Mouse (Mus musculus) forebrain, embryonic 13.5 days (tissue): Measurements from ENCODE around the gene Ddc. TPM values are rescaled to one million over a fixed set of nuclear protein-coding genes. Genes with fewer than 3 reads are reported as not detected.

ENCODE experiments used
- ATAC-seq: fragments of 200-750 bp; cut with Nextera tagmentation; 2 replicates; pipeline ENCODE4 v1.8.0; 2017
- H3K27ac ChIP-seq: fragments of 300-500 bp; sonication (generic); 2 replicates; pipeline ENCODE4 v1.5.1; 2015; ENCODE audit warnings: inconsistent platforms, mild to moderate bottlenecking, moderate library complexity
- H3K27me3 ChIP-seq: fragments of 300-500 bp; sonication (generic); 2 replicates; pipeline ENCODE4 v1.6.1; 2015; ENCODE audit warnings: mild to moderate bottlenecking, inconsistent platforms
- H3K36me3 ChIP-seq: fragments of 300-500 bp; sonication (generic); 2 replicates; pipeline ENCODE4 v1.6.1; 2015; ENCODE audit warnings: mild to moderate bottlenecking, inconsistent platforms; ENCODE audit not compliant: poor library complexity, severe bottlenecking
- H3K4me1 ChIP-seq: fragments of 300-500 bp; sonication (generic); 2 replicates; pipeline ENCODE4 v1.6.1; 2015; ENCODE audit warnings: inconsistent platforms
- H3K4me2 ChIP-seq: fragments of 300-500 bp; sonication (generic); 2 replicates; pipeline ENCODE4 v1.6.1; 2015; ENCODE audit warnings: inconsistent platforms, mild to moderate bottlenecking, moderate library complexity
- H3K4me3 ChIP-seq: fragments of 300-500 bp; sonication (generic); 2 replicates; pipeline ENCODE4 v1.5.1; 2015; ENCODE audit warnings: mild to moderate bottlenecking, inconsistent platforms
- H3K9ac ChIP-seq: fragments of 300-500 bp; sonication (generic); 2 replicates; pipeline ENCODE4 v1.6.1; 2015; ENCODE audit warnings: mild to moderate bottlenecking, inconsistent platforms
- H3K9me3 ChIP-seq: fragments of 300-500 bp; sonication (generic); replicated peaks from 2 replicates; pipeline ENCODE4 v1.6.1; 2016; ENCODE audit warnings: inconsistent platforms
- WGBS: fragments of 180-500 bp; shearing (Covaris S2); methylation state at CpG from one replicate; pipeline ENCODE4 v1.1.7; 2015; 5-methylcytosine and 5-hydroxymethylcytosine counted together
- polyA plus RNA-seq: library from polyadenylated mRNA; unstranded; fragments of >200 nt; fragmentation: Nextera tagmentation; extraction: Ambion mirVana; gene quantifications from 2 replicates; pipeline ENCODE4 v1.2.1, GENCODE M21; 2015

Ddc gene
- polyA plus RNA-seq, 1 experiment from 2014 or later = 6.2 TPM

- Histone ChIP-seq H3K4me2 (no peak overlapping the region), H3K4me1 (no peaks in the 10 kb centered on the region), H3K4me3 (no peak overlapping the region), H3K9me3 (no peaks in the 10 kb centered on the region), H3K27me3 (no peaks in the 10 kb centered on the region), H3K9ac (no peak overlapping the region), H3K27ac (no peak overlapping the region), H3K36me3 (no peaks in the 10 kb centered on the region)
- 91% methylated on average over 6 of the region's 6 CpGs for WGBS
- ATAC-seq = no peak
Measured at GRCm38 (mm10) chr11:11778345-11778744, 119.6 kb downstream of the Ddc start.

GRCm38 (mm10) chr11:11777796-11778195 lies 120.1 kb downstream of the Ddc start:
- no peak overlapping the region for H3K4me2 ChIP-seq
- H3K9me3 ChIP-seq = no peaks in the 10 kb centered on the region
- no peak overlapping the region for H3K9ac ChIP-seq
- H3K27me3 ChIP-seq = no peaks in the 10 kb centered on the region
- H3K4me3 ChIP-seq = no peak overlapping the region
- WGBS = 87% methylated on average over 2 of the region's 2 CpGs
- no peak overlapping the region for H3K27ac ChIP-seq
- ATAC-seq = no peak
- H3K4me1 ChIP-seq = no peaks in the 10 kb centered on the region
- H3K36me3 ChIP-seq = no peaks in the 10 kb centered on the region

- no peaks in the 10 kb centered on the region for H3K27me3 ChIP-seq
- H3K4me2 ChIP-seq = no peak overlapping the region
- 94% methylated on average over 3 of the region's 3 CpGs for WGBS
- ATAC-seq = no peak
- no peaks in the 10 kb centered on the region for H3K9me3 ChIP-seq
- no peak overlapping the region for H3K4me3 ChIP-seq
- H3K36me3 ChIP-seq = no peaks in the 10 kb centered on the region
- H3K27ac ChIP-seq = no peak overlapping the region
- no peaks in the 10 kb centered on the region for H3K4me1 ChIP-seq
- H3K9ac ChIP-seq = no peak overlapping the region
Measured at GRCm38 (mm10) chr11:11777246-11777645, 120.7 kb downstream of the Ddc start.

- ATAC-seq = no peak
- 86% methylated on average over 7 of the region's 7 CpGs for WGBS
- H3K9me3 ChIP-seq = no peaks in the 10 kb centered on the region
Measured at GRCm38 (mm10) chr11:11776822-11777174, 121.1 kb downstream of the Ddc start.

GRCm38 (mm10) chr11:11776071-11776821 lies 121.7 kb downstream of the Ddc start:
- 82% methylated on average over 4 of the region's 4 CpGs for WGBS
- H3K9me3 ChIP-seq = no peaks in the 10 kb centered on the region
- no peak overlapping the region for H3K4me3 ChIP-seq
- no peaks in the 10 kb centered on the region for H3K36me3 ChIP-seq
- H3K27me3 ChIP-seq = no peaks in the 10 kb centered on the region
- H3K27ac ChIP-seq = no peak overlapping the region
- ATAC-seq = no peak
- no peak overlapping the region for H3K9ac ChIP-seq
- H3K4me1 ChIP-seq = no peaks in the 10 kb centered on the region
- H3K4me2 ChIP-seq = no peak overlapping the region

More at GRCm38 (mm10) chr11:11776822-11777174, 121.1 kb downstream of the Ddc start:
- H3K9ac ChIP-seq = no peak overlapping the region
- no peak overlapping the region for H3K4me3 ChIP-seq
- H3K4me2 ChIP-seq = no peak overlapping the region
- no peaks in the 10 kb centered on the region for H3K4me1 ChIP-seq
- H3K36me3 ChIP-seq = no peaks in the 10 kb centered on the region
- no peak overlapping the region for H3K27ac ChIP-seq
- H3K27me3 ChIP-seq = no peaks in the 10 kb centered on the region

GRCm38 (mm10) chr11:11774893-11775292 lies 123.1 kb downstream of the Ddc start:
- H3K27ac ChIP-seq = no peak overlapping the region
- no peak for ATAC-seq
- no peak overlapping the region for H3K9ac ChIP-seq
- H3K9me3 ChIP-seq = no peaks in the 10 kb centered on the region
- no peaks in the 10 kb centered on the region for H3K36me3 ChIP-seq
- H3K4me3 ChIP-seq = no peak overlapping the region
- H3K4me2 ChIP-seq = no peak overlapping the region
- no peaks in the 10 kb centered on the region for H3K4me1 ChIP-seq
- 93% methylated on average over 5 of the region's 5 CpGs for WGBS
- H3K27me3 ChIP-seq = no peaks in the 10 kb centered on the region

GRCm38 (mm10) chr11:11774384-11774783 lies 123.6 kb downstream of the Ddc start:
- H3K36me3 ChIP-seq = no peaks in the 10 kb centered on the region
- 96% methylated on average over 4 of the region's 4 CpGs for WGBS
- H3K4me2 ChIP-seq = no peak overlapping the region
- no peak overlapping the region for H3K27ac ChIP-seq
- H3K4me1 ChIP-seq = no peaks in the 10 kb centered on the region
- H3K9me3 ChIP-seq = no peaks in the 10 kb centered on the region
- H3K9ac ChIP-seq = no peak overlapping the region
- no peak for ATAC-seq
- H3K4me3 ChIP-seq = no peak overlapping the region
- no peaks in the 10 kb centered on the region for H3K27me3 ChIP-seq

GRCm38 (mm10) chr11:11772196-11772595 lies 125.7 kb downstream of the Ddc start:
- no peaks in the 10 kb centered on the region for H3K4me1 ChIP-seq
- no peak overlapping the region for H3K4me2 ChIP-seq
- WGBS = 90% methylated on average over 4 of the region's 4 CpGs
- no peaks in the 10 kb centered on the region for H3K36me3 ChIP-seq
- no peaks in the 10 kb centered on the region for H3K9me3 ChIP-seq
- H3K9ac ChIP-seq = no peak overlapping the region
- H3K27me3 ChIP-seq = no peaks in the 10 kb centered on the region
- H3K4me3 ChIP-seq = no peak overlapping the region
- H3K27ac ChIP-seq = no peak overlapping the region
- no peak for ATAC-seq

GRCm38 (mm10) chr11:11770691-11771090 lies 127.3 kb downstream of the Ddc start:
- 90% methylated on average over 3 of the region's 3 CpGs for WGBS
- Histone ChIP-seq H3K9ac (no peak overlapping the region), H3K27me3 (no peaks in the 10 kb centered on the region), H3K36me3 (no peaks in the 10 kb centered on the region), H3K27ac (no peak overlapping the region), H3K9me3 (no peaks in the 10 kb centered on the region), H3K4me3 (no peak overlapping the region), H3K4me1 (no peaks in the 10 kb centered on the region), H3K4me2 (no peak overlapping the region)
- ATAC-seq = no peak

- Histone ChIP-seq H3K4me3 (no peak overlapping the region), H3K9ac (no peak overlapping the region), H3K4me2 (no peak overlapping the region), H3K4me1 (no peaks in the 10 kb centered on the region), H3K27ac (no peak overlapping the region), H3K36me3 (no peaks in the 10 kb centered on the region), H3K27me3 (no peaks in the 10 kb centered on the region), H3K9me3 (no peaks in the 10 kb centered on the region)
- no peak for ATAC-seq
- WGBS = 93% methylated on average over 20 of the region's 20 CpGs
Measured at GRCm38 (mm10) chr11:11769281-11769680, 128.7 kb downstream of the Ddc start.

GRCm38 (mm10) chr11:11768057-11768456 lies 129.9 kb downstream of the Ddc start:
- WGBS = 92% methylated on average over 2 of the region's 2 CpGs
- Histone ChIP-seq H3K4me1 (no peaks in the 10 kb centered on the region), H3K4me3 (no peak overlapping the region), H3K36me3 (no peaks in the 10 kb centered on the region), H3K9me3 (no peaks in the 10 kb centered on the region), H3K9ac (no peak overlapping the region), H3K27ac (no peak overlapping the region), H3K4me2 (no peak overlapping the region), H3K27me3 (no peaks in the 10 kb centered on the region)
- ATAC-seq = no peak

- no peaks in the 10 kb centered on the region for H3K4me1 ChIP-seq
- no peak overlapping the region for H3K4me3 ChIP-seq
- no peak for ATAC-seq
- H3K27me3 ChIP-seq = no peaks in the 10 kb centered on the region
- no peaks in the 10 kb centered on the region for H3K36me3 ChIP-seq
- H3K27ac ChIP-seq = no peak overlapping the region
- H3K4me2 ChIP-seq = no peak overlapping the region
- H3K9ac ChIP-seq = no peak overlapping the region
- H3K9me3 ChIP-seq = no peaks in the 10 kb centered on the region
Measured at GRCm38 (mm10) chr11:11766736-11767135, 131.2 kb downstream of the Ddc start.

- 96% methylated on average over 1 of the region's 1 CpGs for WGBS
- ATAC-seq = no peak
- H3K9me3 ChIP-seq = no peaks in the 10 kb centered on the region
- no peaks in the 10 kb centered on the region for H3K36me3 ChIP-seq
- H3K9ac ChIP-seq = no peak overlapping the region
- H3K4me2 ChIP-seq = no peak overlapping the region
- no peak overlapping the region for H3K4me3 ChIP-seq
- H3K4me1 ChIP-seq = no peaks in the 10 kb centered on the region
- H3K27ac ChIP-seq = no peak overlapping the region
- H3K27me3 ChIP-seq = no peaks in the 10 kb centered on the region
Measured at GRCm38 (mm10) chr11:11766105-11766504, 131.8 kb downstream of the Ddc start.
